Mouse (Mus musculus): Measurements from ENCODE around the gene Tardbp.

DNA sequence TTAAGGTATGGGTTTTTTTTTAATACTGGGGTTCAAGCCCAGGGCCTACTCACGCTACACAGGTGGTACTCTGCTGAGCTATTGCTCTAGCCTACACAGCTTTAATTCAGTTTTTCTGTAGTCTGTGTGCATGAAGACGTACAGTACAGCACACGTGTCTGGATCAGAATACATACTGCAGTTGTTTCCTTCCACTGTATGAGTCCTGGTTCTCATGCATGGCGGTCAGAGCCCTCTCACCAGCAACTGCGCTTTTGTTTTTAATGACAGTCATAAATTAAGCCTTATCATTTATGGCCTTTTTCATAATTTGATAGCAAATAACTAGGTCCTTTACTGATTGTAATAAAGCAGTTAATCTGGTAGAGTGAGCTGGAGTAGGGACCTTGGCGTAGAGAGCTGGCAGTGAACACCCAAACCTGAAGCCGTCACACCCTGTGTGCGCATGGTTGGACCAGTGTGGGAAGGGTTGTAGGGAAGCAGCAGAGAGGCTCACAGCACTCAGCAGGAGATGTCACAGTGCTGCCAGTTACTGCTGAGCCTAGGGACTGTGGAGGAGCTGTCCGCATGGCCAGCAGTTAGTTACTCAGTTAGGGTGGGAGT lies 56.0 kb downstream of the Tardbp start:
- TF ChIP-seq POLR2A (IDR thresholded peaks at IDR 0.05; ENCODE audit: insufficient read depth, low read depth, low read length), result no peak
- no peak for TF ChIP-seq CTCF (IDR thresholded peaks at IDR 0.05; ENCODE audit: insufficient read depth, low read depth, low read length)
